Mouse (Mus musculus) ES-Bruce4 (cell line): Measurements from ENCODE around the gene Fto.

ENCODE experiments used
- CTCF ChIP-seq: IDR thresholded peaks from one replicate; pipeline ENCODE4 v1.8.1; 2011; ENCODE audit warnings: low read depth, low read length
- POLR2A ChIP-seq: IDR thresholded peaks from one replicate; pipeline ENCODE4 v1.8.1; 2011; ENCODE audit warnings: low read length; ENCODE audit not compliant: insufficient read depth

DNA sequence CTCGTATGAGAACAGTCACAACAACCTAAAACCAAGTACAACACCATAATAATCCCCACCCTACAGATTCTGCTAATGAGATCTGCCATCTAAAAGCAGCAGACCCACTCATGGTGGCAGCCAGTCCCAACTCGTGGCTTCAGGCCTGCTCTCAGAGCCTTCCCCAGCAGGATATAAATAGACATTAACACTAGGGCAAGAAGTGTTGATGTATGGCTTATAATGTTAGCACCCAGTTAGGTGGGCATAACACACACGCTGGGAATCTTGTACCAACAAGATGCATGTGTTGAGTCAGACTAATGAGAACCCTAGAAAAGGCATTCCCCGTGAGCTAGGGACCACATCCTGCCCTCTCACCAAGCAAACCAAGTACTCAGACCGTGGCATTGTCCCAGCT, 240.1 kb downstream of the Fto start:
- TF ChIP-seq CTCF (no peak), POLR2A (no peak)
